Mouse (Mus musculus) olfactory bulb, adult 2 months (tissue): ENCODE results near the gene Klhl36.

Experiments used
- CTCF ChIP-seq: fragments of 200-500 bp; IDR thresholded peaks from 2 replicates; pipeline ENCODE4 v1.5.1; 2012; ENCODE audit warnings: low read depth, mild to moderate bottlenecking, low read length, moderate library complexity; ENCODE audit not compliant: insufficient read depth
- POLR2A ChIP-seq: fragments of 200-500 bp; IDR thresholded peaks from 2 replicates; pipeline ENCODE4 v1.6.1; 2012; ENCODE audit warnings: mild to moderate bottlenecking, low read depth, low read length, moderate library complexity; ENCODE audit not compliant: insufficient read depth

- TF ChIP-seq POLR2A (no peak), CTCF (no peak)
These were observed 19.9 kb downstream of the Klhl36 start for GRCm38 (mm10) chr8:119881917-119882316.
